Mouse (Mus musculus) thymus, postnatal 14 days (tissue): ENCODE results near the gene Tomm34.
A peak's percentile ranks its signal among the peaks of the same experiment; 100 is the strongest.

Experiments used
- DNase-seq: peaks from one replicate; pipeline ENCODE4 v3.0.0; 2021

The Tomm34 gene

GRCm38 (mm10) chr2:164009227-164009626, 61.7 kb downstream of the Tomm34 start:
- DNase-seq = no peak

- DNase-seq = no peak
Measured at GRCm38 (mm10) chr2:164007987-164008545, 62.9 kb downstream of the Tomm34 start.

GRCm38 (mm10) chr2:164007547-164007946, 63.4 kb downstream of the Tomm34 start:
- DNase-seq = no peak

- peak; percentile 55 for DNase-seq
Measured at GRCm38 (mm10) chr2:164006932-164007331, 64.0 kb downstream of the Tomm34 start.

DNA sequence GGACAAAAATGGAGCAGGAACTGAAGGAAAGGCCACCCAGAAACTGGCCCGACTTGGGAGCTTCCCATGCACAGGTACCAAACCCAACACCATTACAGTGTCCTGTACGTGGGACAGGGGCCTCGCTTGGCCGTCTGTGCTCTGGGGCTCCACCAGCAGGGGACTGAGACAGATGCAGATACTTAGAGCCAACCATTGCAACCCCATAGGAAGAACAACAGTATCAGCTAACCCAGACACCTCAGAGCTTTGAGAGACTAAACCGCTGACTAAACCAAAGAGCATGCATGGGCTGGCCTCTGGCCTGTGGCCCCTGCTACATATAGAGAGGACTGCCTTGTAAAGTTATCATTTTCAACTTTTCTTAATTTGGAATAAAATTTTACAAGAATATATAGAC, 66.5 kb downstream of the Tomm34 start:
- no peak for DNase-seq
